In genomic region chr7:25754738-25755467, GRCm38 (mm10) we compare ENCODE assay signal across 7 mouse cellular contexts. TPM values are rescaled to one million over a fixed set of nuclear protein-coding genes. Genes with fewer than 3 reads are reported as not detected.
DNase-seq lines count a peak whose midpoint lies in the region; ATAC-seq lines count a peak whose summit lies in the region.

TSS of gene Hnrnpul1 (minus strand) at chr7:25754757.

- ATAC-seq in embryonic facial prominence, embryonic 11.5 days (replicated peaks; ENCODE audit: insufficient number of reproducible peaks, low FRiP score, low TSS enrichment, low read depth), result peak; percentile 94
- peak; percentile 64 for ATAC-seq in granulocyte monocyte progenitor cell, adult 5-6 weeks (replicated peaks; ENCODE audit: poor library complexity, severe bottlenecking)
- peak; percentile 95 for ATAC-seq in midbrain, embryonic 13.5 days

- peak within 1 kb of the TSS; percentile 98 for H3K4me3 ChIP-seq in embryonic facial prominence, embryonic 11.5 days (ENCODE audit: low read depth, low read length)
- peak within 1 kb of the TSS; percentile 99 for H3K4me3 ChIP-seq in limb, embryonic 10.5 days
- peak within 1 kb of the TSS; percentile 75 for H3K4me3 ChIP-seq in midbrain, embryonic 13.5 days (replicated peaks)

- WGBS in embryonic facial prominence, embryonic 11.5 days, result under 1% methylated on average over 55 of the region's 55 CpGs
- WGBS in limb, embryonic 10.5 days, result under 1% methylated on average over 55 of the region's 55 CpGs
- under 1% methylated on average over 55 of the region's 55 CpGs for WGBS in midbrain, embryonic 13.5 days

- peak within 1 kb of the TSS; percentile 80 for H3K4me2 ChIP-seq in embryonic facial prominence, embryonic 11.5 days (ENCODE audit: low read depth, low read length)
- H3K4me2 ChIP-seq in midbrain, embryonic 13.5 days (replicated peaks), result peak within 1 kb of the TSS; percentile 98

- no peaks in the 10 kb centered on the region for H3K9me3 ChIP-seq in embryonic facial prominence, embryonic 11.5 days (replicated peaks; ENCODE audit: control insufficient read depth, low read length)
- no peaks in the 10 kb centered on the region for H3K9me3 ChIP-seq in limb, embryonic 10.5 days (replicated peaks)
- no peaks in the 10 kb centered on the region for H3K9me3 ChIP-seq in midbrain, embryonic 13.5 days

- H3K27ac ChIP-seq in embryonic facial prominence, embryonic 11.5 days (replicated peaks; ENCODE audit: low read depth, low read length), result peak within 1 kb of the TSS; percentile 95
- peak within 1 kb of the TSS; percentile 99 for H3K27ac ChIP-seq in limb, embryonic 10.5 days
- peak within 1 kb of the TSS; percentile 96 for H3K27ac ChIP-seq in midbrain, embryonic 13.5 days

- no peaks in the 10 kb centered on the region for H3K27me3 ChIP-seq in embryonic facial prominence, embryonic 11.5 days (ENCODE audit: control insufficient read depth, insufficient read depth, low read length)
- no peaks in the 10 kb centered on the region for H3K27me3 ChIP-seq in limb, embryonic 10.5 days (ENCODE audit: low read depth, poor library complexity, severe bottlenecking)
- no peaks in the 10 kb centered on the region for H3K27me3 ChIP-seq in midbrain, embryonic 13.5 days

- peaks cover 5% of the 10 kb centered on the region for H3K36me3 ChIP-seq in embryonic facial prominence, embryonic 11.5 days (replicated peaks; ENCODE audit: control insufficient read depth, insufficient read depth, low read depth, low read length)
- H3K36me3 ChIP-seq in limb, embryonic 10.5 days, result peaks cover 31% of the 10 kb centered on the region
- peaks cover 19% of the 10 kb centered on the region for H3K36me3 ChIP-seq in midbrain, embryonic 13.5 days

- no peaks in the 10 kb centered on the region for H3K4me1 ChIP-seq in embryonic facial prominence, embryonic 11.5 days (ENCODE audit: control insufficient read depth, insufficient read depth, low read length)
- H3K4me1 ChIP-seq in limb, embryonic 10.5 days, result peaks cover 17% of the 10 kb centered on the region
- peaks cover 24% of the 10 kb centered on the region for H3K4me1 ChIP-seq in midbrain, embryonic 13.5 days (replicated peaks)

- DNase-seq in adrenal gland, postnatal 14 days, result peak; percentile 99
- DNase-seq in embryonic facial prominence, embryonic 11.5 days (ENCODE audit: low spot score), result peak; percentile 99
- DNase-seq in kidney, adult 11 months, result peak; percentile 100
- peak; percentile 97 for DNase-seq in limb, embryonic 10.5 days (ENCODE audit: low spot score)
- DNase-seq in spleen, adult 12 weeks (ENCODE audit: low spot score), result peak; percentile 98

- H3K9ac ChIP-seq in embryonic facial prominence, embryonic 11.5 days (replicated peaks; ENCODE audit: low read length), result peak within 1 kb of the TSS; percentile 98
- H3K9ac ChIP-seq in midbrain, embryonic 13.5 days (replicated peaks), result peak within 1 kb of the TSS; percentile 94

RNA-seq across cellular contexts. Expression of gene Hnrnpul1, which starts in this region (rescaled TPM):
- 119 and 130 TPM in 2 replicates for total RNA-seq in adrenal gland, postnatal 14 days (2021)
- polyA plus RNA-seq in embryonic facial prominence, embryonic 11.5 days (2014; fragmentation: Nextera tagmentation; extraction: Ambion mirVana), result 73.3 and 76.8 TPM in 2 replicates
- total RNA-seq in granulocyte monocyte progenitor cell, adult 5-6 weeks (2014; fragmentation: Nextera tagmentation), result 146 and 152 TPM in 2 replicates
- 146 and 175 TPM in 2 replicates for total RNA-seq in granulocyte monocyte progenitor cell, adult 5-6 weeks (2017)
- polyA plus RNA-seq in limb, embryonic 10.5 days (2016; fragmentation: Nextera tagmentation; extraction: Ambion mirVana), result 61.7 and 67.7 TPM in 2 replicates
- polyA plus RNA-seq in midbrain, embryonic 13.5 days (2015; fragmentation: Nextera tagmentation; extraction: Ambion mirVana), result 53.5 and 56.2 TPM in 2 replicates

Comparison
In these comparisons a context has a peak if more than half of its experiments do, and no peak if none do; other contexts are left out.
1. Peak in every context shown above with its lines: DNase-seq, ATAC-seq, H3K4me3 ChIP-seq and H3K27ac ChIP-seq.